Mouse (Mus musculus): ENCODE measurements at regions not wholly inside any gene's neighbourhood (a gene's known extent, or its start where the extent isn't known, plus 50 kb on each side); places are given as distances from the start of the nearest gene placed in this dataset.

DNA sequence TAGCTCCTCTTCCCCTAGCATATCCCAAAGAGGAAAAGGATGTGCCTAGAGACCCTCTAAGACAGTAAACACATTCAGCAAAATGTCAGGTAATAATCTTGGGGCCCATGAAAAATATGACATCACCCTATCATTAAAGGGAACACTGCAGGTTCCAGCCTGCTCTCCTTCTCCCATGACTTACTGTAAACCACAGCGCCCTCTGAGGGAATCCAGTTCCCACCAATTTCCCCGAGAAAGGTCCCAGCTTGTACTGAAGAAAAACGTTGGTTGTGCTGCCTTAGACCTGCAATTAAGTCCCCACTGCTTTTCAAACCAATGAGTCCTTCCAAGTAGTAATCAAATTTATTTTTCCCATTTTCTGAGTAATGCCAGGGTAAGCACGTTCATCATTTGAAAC is 251.0 kb upstream of the Pard3b start:
- TF ChIP-seq CTCF (IDR thresholded peaks at IDR 0.05; ENCODE audit: low read depth) (no peak), EP300 (IDR thresholded peaks at IDR 0.05; ENCODE audit: low read depth) (no peak)
